Mouse (Mus musculus) embryonic facial prominence, embryonic 14.5 days (tissue): ENCODE measurements around the gene Cdyl. TPM values are rescaled to one million over a fixed set of nuclear protein-coding genes. Genes with fewer than 3 reads are reported as not detected.
A peak's percentile ranks its signal among the peaks of the same experiment; 100 is the strongest.

Experiments used
- ATAC-seq: fragments of 200-750 bp; cut with Nextera tagmentation; 2 replicates; pipeline ENCODE4 v1.8.0; 2017; ENCODE audit warnings: low read depth, moderate number of reproducible peaks, moderate TSS enrichment
- DNase-seq: peaks from one replicate; pipeline ENCODE4 v3.0.0-alpha.2; 2015; ENCODE audit warnings: low spot score
- H3K27ac ChIP-seq: fragments of 300-500 bp; sonication (generic); replicated peaks from 2 replicates; pipeline ENCODE4 v1.5.1; 2014; ENCODE audit warnings: low read depth, mild to moderate bottlenecking, low read length, moderate library complexity
- H3K27me3 ChIP-seq: fragments of 300-500 bp; sonication (generic); replicated peaks from 2 replicates; pipeline ENCODE4 v1.6.1; 2014; ENCODE audit warnings: low read length; ENCODE audit not compliant: control insufficient read depth, insufficient read depth
- H3K36me3 ChIP-seq: fragments of 300-500 bp; sonication (generic); 2 replicates; pipeline ENCODE4 v1.6.1; 2014; ENCODE audit warnings: low read length, mixed read lengths; ENCODE audit not compliant: control insufficient read depth, insufficient read depth
- H3K4me1 ChIP-seq: fragments of 300-500 bp; sonication (generic); 2 replicates; pipeline ENCODE4 v1.6.1; 2014; ENCODE audit warnings: antibody characterized with exemption, low read length; ENCODE audit not compliant: control insufficient read depth, insufficient read depth
- H3K4me2 ChIP-seq: fragments of 300-500 bp; sonication (generic); 2 replicates; pipeline ENCODE4 v1.6.1; 2014; ENCODE audit warnings: low read depth, mild to moderate bottlenecking, low read length, moderate library complexity, mixed read lengths
- H3K4me3 ChIP-seq: fragments of 300-500 bp; sonication (generic); 2 replicates; pipeline ENCODE4 v1.5.1; 2014; ENCODE audit warnings: low read depth, mild to moderate bottlenecking, low read length
- H3K9ac ChIP-seq: fragments of 300-500 bp; sonication (generic); 2 replicates; pipeline ENCODE4 v1.6.1; 2014; ENCODE audit warnings: low read depth, mild to moderate bottlenecking, low read length, moderate library complexity, mixed read lengths
- H3K9me3 ChIP-seq: fragments of 300-500 bp; sonication (generic); 2 replicates; pipeline ENCODE4 v1.6.1; 2016; ENCODE audit warnings: low read length; ENCODE audit not compliant: control insufficient read depth
- WGBS: fragments of 180-500 bp; shearing (Covaris S2); extraction: QIAGEN DNeasy Blood & Tissue Kit; methylation state at CpG from one replicate; pipeline ENCODE4 v1.1.7; 2014; 5-methylcytosine and 5-hydroxymethylcytosine counted together
- polyA plus RNA-seq: library from polyadenylated mRNA; unstranded; fragments of >200 nt; fragmentation: Nextera tagmentation; extraction: Ambion mirVana; gene quantifications from 2 replicates; pipeline ENCODE4 v1.2.1, GENCODE M21; 2014

Gene Cdyl
- polyA plus RNA-seq, 1 experiment from 2014 or later, result 17.5 TPM

DNA sequence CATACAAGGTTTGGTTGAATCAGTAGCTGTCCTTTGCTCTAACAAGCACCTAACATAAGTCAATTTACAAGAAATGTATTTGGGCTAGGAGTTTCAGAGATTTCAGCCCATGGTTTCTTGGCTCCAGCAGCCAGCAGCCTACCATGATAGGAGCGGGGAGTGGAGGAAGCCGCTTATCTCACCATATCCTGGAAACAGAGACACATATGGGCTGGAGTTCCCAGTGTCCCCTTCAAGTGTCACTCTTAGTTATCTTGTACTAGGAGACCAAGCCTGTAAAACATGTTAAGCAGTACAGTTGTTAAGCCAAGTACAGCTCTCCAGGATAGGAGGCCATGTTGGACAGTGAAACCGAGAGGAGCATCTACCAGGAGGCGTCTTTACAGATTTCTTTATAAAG lies 147.9 kb downstream of the Cdyl start:
- H3K4me2 ChIP-seq, result no peak overlapping the region
- H3K27me3 ChIP-seq, result no peaks in the 10 kb centered on the region
- H3K4me3 ChIP-seq, result no peak overlapping the region
- H3K27ac ChIP-seq, result no peak overlapping the region
- H3K36me3 ChIP-seq, result no peaks in the 10 kb centered on the region
- no peaks in the 10 kb centered on the region for H3K9me3 ChIP-seq
- DNase-seq, result no peak
- no peak for ATAC-seq
- 94% methylated on average over 4 of the region's 4 CpGs for WGBS
- peaks cover 14% of the 10 kb centered on the region for H3K4me1 ChIP-seq
- no peak overlapping the region for H3K9ac ChIP-seq

DNA sequence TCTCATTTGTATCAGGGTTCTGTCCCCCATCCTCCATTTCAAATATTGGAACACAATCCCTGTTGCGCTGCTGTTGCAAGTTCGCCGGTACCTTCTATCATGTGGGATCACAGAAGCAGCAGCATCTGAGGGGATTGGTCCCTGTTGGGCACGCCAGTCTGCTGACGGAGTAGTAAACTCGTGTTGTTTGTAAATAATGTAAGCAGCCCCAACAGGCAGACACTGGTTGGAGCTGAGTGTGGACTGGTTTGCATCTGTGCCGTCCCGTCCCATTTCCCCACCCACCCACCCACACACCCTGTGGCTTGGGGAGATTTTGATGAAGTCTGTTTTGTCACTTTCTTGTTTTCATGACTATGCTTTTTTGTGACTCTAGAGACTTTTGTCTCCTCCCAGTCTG lies 148.3 kb downstream of the Cdyl start:
- 93% methylated on average over 8 of the region's 8 CpGs for WGBS
- no peaks in the 10 kb centered on the region for H3K27me3 ChIP-seq
- DNase-seq (no peak), ATAC-seq (no peak)
- H3K27ac ChIP-seq, result no peak overlapping the region
- H3K4me1 ChIP-seq, result peaks cover 15% of the 10 kb centered on the region
- H3K36me3 ChIP-seq, result no peaks in the 10 kb centered on the region
- no peak overlapping the region for H3K9ac ChIP-seq
- H3K4me3 ChIP-seq, result no peak overlapping the region
- no peak overlapping the region for H3K4me2 ChIP-seq
- H3K9me3 ChIP-seq, result no peaks in the 10 kb centered on the region

DNA sequence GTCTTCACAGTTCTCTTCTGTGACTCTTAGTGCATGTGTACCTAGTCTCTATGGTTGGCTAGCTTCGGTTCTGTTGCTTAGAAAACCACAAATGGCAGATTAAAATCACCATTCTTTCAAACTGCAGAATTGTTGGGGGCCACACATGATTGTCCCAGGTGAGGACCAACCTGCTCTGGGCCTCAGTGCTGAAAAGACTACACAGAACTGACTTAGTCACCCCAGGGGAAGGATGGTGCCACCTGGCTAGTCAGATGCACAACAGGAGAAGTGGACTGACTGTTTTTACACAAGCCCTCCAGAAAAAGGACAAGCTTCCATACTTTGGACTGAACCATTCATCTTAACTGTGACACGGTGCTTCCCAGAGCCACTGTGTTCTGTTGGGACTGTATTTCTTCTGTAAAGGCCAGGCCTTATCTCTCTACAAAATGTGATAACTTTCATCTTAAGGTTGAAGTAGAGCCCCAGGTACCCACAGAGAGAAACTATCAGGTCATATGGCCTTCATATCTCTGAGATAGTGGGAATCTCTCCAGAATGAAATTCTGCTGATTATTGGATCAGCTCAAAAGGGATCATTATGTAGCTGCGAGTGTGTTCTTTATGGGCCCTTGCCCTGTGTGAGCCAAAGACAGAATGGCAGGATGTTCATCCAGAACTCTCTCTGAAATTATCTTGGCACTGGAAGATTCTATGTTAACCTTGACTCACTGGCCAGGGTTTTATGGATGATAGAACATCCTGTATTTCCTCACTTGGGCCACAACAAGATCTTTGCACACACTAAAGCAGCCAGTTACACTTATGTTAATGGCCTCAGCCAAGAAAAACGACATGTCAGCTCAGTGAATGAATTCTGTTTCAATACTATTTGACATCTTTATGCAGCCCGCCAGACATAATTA lies 149.9 kb downstream of the Cdyl start:
- Histone ChIP-seq H3K4me2 (no peak overlapping the region), H3K36me3 (no peaks in the 10 kb centered on the region), H3K27ac (no peak overlapping the region), H3K27me3 (no peaks in the 10 kb centered on the region), H3K9ac (no peak overlapping the region), H3K9me3 (no peaks in the 10 kb centered on the region), H3K4me3 (no peak overlapping the region), H3K4me1 (peaks cover 15% of the 10 kb centered on the region)
- 69% methylated on average over 5 of the region's 5 CpGs for WGBS
- DNase-seq (peak; percentile 27), ATAC-seq (no peak)

DNA sequence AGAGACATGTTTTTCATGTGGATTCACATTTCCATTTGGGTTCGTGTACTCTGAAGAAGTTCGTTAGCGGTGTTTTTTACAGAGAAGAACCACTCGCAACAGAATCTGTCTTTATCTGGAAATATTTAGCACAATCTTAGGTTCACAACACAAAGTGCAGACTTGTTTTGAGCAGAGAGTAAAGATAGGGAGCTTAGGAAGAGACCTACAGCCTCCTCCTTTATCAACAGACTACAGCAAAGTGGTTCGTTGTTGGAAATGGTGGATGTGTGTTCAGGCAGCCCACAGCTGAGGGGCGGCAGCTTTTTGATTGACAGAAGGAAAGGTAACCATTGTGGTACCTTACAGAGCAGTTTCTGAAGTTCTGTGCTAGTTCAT lies 150.5 kb downstream of the Cdyl start:
- DNase-seq, result no peak
- Histone ChIP-seq H3K4me3 (no peak overlapping the region), H3K27ac (no peak overlapping the region), H3K9me3 (no peaks in the 10 kb centered on the region), H3K27me3 (no peaks in the 10 kb centered on the region), H3K4me1 (peaks cover 15% of the 10 kb centered on the region), H3K9ac (no peak overlapping the region), H3K36me3 (no peaks in the 10 kb centered on the region), H3K4me2 (no peak overlapping the region)
- ATAC-seq, result no peak
- 69% methylated on average over 6 of the region's 6 CpGs for WGBS

DNA sequence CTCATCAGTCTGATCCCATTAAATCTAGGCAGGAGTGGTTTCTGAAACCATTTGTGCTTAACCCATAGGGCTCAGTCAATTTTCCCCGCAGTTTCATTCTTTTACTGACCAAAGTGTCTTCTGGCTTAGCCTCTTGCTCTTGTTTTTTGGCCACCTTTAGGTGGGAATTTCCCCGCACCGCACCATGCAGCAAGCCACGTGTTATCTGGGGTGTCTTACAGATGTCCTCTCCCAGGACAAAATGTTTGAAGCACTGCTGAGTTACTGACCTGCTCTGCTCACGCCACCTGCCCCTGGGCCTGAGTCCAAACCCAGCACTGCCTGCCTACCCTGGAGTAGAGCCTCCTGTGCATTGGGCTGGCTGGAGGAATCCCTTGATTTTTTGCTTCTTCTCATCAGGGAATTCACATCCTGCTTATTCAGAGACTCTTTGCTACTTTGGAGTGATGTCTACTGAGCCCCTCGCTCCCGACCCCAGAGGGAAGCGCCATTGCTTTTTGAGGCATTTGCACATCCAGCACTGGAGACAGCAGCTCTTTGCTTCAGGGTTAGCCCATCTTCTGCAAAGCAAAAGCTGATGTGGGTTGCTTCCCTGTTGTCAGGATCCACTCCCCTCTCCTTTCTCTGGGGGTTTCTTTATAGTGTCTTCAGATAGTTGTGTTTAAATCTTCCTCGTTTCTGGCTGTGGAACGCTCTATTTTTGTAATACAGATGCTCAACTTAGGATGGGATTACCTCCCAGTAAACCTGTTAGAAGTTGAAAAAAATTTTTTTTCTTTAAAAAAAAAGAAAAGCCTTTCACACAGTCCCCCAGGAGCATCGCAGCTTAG lies 151.9 kb downstream of the Cdyl start:
- no peak overlapping the region for H3K4me3 ChIP-seq
- DNase-seq (no peak), ATAC-seq (no peak)
- WGBS, result 70% methylated on average over 11 of the region's 11 CpGs
- peaks cover 16% of the 10 kb centered on the region for H3K4me1 ChIP-seq
- H3K9me3 ChIP-seq, result no peaks in the 10 kb centered on the region
- H3K36me3 ChIP-seq, result peaks cover 9% of the 10 kb centered on the region
- no peak overlapping the region for H3K4me2 ChIP-seq
- H3K9ac ChIP-seq, result no peak overlapping the region
- H3K27ac ChIP-seq, result no peak overlapping the region
- no peaks in the 10 kb centered on the region for H3K27me3 ChIP-seq

DNA sequence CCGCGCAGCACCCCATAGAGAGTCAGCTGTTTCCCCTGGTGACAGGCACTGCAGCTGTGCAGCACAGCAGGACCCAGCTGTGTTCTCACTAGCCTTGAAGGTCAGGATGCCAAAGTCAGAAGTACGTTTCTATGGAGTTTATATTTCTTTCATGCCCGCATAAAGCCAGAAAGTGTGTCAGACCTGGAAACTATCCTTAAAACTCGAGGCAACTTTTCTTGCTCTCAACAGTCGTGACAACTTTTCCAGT lies 152.5 kb downstream of the Cdyl start:
- Histone ChIP-seq H3K27ac (no peak overlapping the region), H3K4me2 (no peak overlapping the region), H3K9me3 (no peaks in the 10 kb centered on the region), H3K27me3 (no peaks in the 10 kb centered on the region), H3K4me1 (peaks cover 15% of the 10 kb centered on the region), H3K4me3 (no peak overlapping the region), H3K36me3 (peaks cover 14% of the 10 kb centered on the region), H3K9ac (no peak overlapping the region)
- peak; percentile 58; the same call in 1 of the 2 replicates for ATAC-seq
- WGBS, result 42% methylated on average over 6 of the region's 6 CpGs
- DNase-seq, result peak; percentile 40

DNA sequence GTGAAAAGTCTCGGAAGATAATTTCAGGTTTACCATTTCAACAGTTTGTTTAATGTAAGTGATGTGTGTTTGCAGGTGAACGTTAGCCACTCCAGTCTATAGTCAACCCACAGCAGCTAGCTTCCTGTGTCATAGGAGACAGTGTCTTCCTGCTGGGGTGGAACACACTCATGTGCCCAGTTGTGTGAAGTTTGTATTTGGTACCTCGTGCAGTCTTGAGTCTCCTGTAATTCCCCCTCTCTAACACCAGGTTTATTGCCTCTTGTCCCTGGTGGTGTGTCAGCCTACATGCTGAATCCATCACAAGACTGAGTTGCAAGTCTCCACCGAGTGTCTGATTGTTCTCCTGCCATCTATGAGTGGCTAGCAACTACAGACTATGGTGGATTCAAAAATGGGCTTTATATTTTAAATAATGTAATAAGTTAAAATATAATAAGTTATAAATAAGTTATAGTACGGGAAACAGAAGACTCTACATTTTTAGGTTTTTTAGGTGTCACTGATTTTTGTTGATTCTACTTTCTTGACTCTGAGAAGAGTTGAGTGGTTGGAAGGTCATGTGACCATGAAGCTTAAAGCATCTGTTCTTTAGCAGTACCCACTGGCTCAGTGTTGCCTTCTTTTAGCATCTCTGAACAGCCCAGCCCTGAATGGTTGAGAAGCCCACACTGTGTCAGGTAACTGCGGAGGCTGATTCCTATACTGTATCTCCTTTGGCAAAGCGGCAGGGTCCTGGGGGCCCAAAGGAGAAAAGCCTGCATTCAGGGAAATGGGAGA lies 153.9 kb downstream of the Cdyl start:
- H3K36me3 ChIP-seq, result peaks cover 28% of the 10 kb centered on the region
- WGBS, result 80% methylated on average over 7 of the region's 7 CpGs
- ATAC-seq, result no peak
- H3K4me1 ChIP-seq, result peaks cover 15% of the 10 kb centered on the region
- no peak for DNase-seq
- H3K4me2 ChIP-seq, result no peak overlapping the region
- H3K4me3 ChIP-seq, result no peak overlapping the region
- H3K9me3 ChIP-seq, result no peaks in the 10 kb centered on the region
- H3K27ac ChIP-seq, result no peak overlapping the region
- no peaks in the 10 kb centered on the region for H3K27me3 ChIP-seq
- H3K9ac ChIP-seq, result no peak overlapping the region

DNA sequence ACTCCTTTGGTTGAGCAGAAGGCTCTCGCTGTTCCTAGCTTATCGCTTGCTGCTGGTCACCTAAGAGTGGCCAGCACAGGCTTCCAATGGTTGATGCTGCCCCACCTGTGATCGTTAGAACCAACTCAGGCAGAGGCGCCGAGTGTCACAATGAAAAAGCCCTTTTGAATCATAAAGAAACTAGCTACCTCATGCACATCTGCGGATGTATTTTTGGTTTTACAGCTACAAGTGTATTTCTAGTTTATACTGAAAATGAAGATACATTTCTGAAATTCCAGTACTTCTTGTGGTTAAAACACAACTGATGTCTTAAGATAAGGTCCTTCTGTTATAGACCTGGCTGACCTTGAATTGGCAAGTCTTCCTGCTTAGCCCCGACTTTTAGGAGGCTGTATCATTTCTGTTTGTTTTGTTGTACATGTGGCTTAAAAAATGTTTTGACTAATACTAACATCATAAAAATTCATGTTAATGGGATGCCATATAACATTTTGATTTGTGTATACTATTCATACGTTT lies 155.6 kb downstream of the Cdyl start:
- peaks cover 11% of the 10 kb centered on the region for H3K4me1 ChIP-seq
- WGBS, result 91% methylated on average over 8 of the region's 8 CpGs
- no peak for DNase-seq
- no peak overlapping the region for H3K4me3 ChIP-seq
- H3K27me3 ChIP-seq, result no peaks in the 10 kb centered on the region
- no peak overlapping the region for H3K4me2 ChIP-seq
- H3K9me3 ChIP-seq, result no peaks in the 10 kb centered on the region
- ATAC-seq, result no peak
- no peak overlapping the region for H3K27ac ChIP-seq
- H3K36me3 ChIP-seq, result peaks cover 42% of the 10 kb centered on the region
- no peak overlapping the region for H3K9ac ChIP-seq
